Mouse (Mus musculus) midbrain, embryonic 15.5 days (tissue): ENCODE results near the gene Lrmda. TPM values are rescaled to one million over a fixed set of nuclear protein-coding genes. Genes with fewer than 3 reads are reported as not detected.

Source experiments
- ATAC-seq: fragments of 200-750 bp; cut with Nextera tagmentation; replicated peaks from 2 replicates; pipeline ENCODE4 v1.8.0; 2017; ENCODE audit warnings: moderate TSS enrichment
- H3K27ac ChIP-seq: fragments of 300-500 bp; sonication (generic); 2 replicates; pipeline ENCODE4 v1.5.1; 2015; ENCODE audit warnings: mild to moderate bottlenecking, inconsistent platforms
- H3K27me3 ChIP-seq: fragments of 300-500 bp; sonication (generic); replicated peaks from 2 replicates; pipeline ENCODE4 v1.6.1; 2015; ENCODE audit warnings: inconsistent platforms
- H3K36me3 ChIP-seq: fragments of 300-500 bp; sonication (generic); replicated peaks from 2 replicates; pipeline ENCODE4 v1.6.1; 2015; ENCODE audit warnings: inconsistent platforms
- H3K4me1 ChIP-seq: fragments of 300-500 bp; sonication (generic); 2 replicates; pipeline ENCODE4 v1.6.1; 2015; ENCODE audit warnings: inconsistent platforms
- H3K4me2 ChIP-seq: fragments of 300-500 bp; sonication (generic); 2 replicates; pipeline ENCODE4 v1.6.1; 2015; ENCODE audit warnings: inconsistent platforms, mild to moderate bottlenecking, moderate library complexity
- H3K4me3 ChIP-seq: fragments of 300-500 bp; sonication (generic); 2 replicates; pipeline ENCODE4 v1.5.1; 2015; ENCODE audit warnings: mild to moderate bottlenecking, inconsistent platforms
- H3K9ac ChIP-seq: fragments of 300-500 bp; sonication (generic); 2 replicates; pipeline ENCODE4 v1.6.1; 2015; ENCODE audit warnings: mild to moderate bottlenecking, inconsistent platforms
- H3K9me3 ChIP-seq: fragments of 300-500 bp; sonication (generic); 2 replicates; pipeline ENCODE4 v1.6.1; 2016; ENCODE audit warnings: inconsistent platforms
- WGBS: fragments of 180-500 bp; shearing (Covaris S2); methylation state at CpG from one replicate; pipeline ENCODE4 v1.1.7; 2015; ENCODE audit warnings: mixed read lengths; 5-methylcytosine and 5-hydroxymethylcytosine counted together
- polyA plus RNA-seq: library from polyadenylated mRNA; unstranded; fragments of >200 nt; fragmentation: Nextera tagmentation; extraction: Ambion mirVana; gene quantifications from 2 replicates; pipeline ENCODE4 v1.2.1, GENCODE M21; 2015

Gene Lrmda
- polyA plus RNA-seq, 1 experiment from 2014 or later = 0.31 TPM

DNA sequence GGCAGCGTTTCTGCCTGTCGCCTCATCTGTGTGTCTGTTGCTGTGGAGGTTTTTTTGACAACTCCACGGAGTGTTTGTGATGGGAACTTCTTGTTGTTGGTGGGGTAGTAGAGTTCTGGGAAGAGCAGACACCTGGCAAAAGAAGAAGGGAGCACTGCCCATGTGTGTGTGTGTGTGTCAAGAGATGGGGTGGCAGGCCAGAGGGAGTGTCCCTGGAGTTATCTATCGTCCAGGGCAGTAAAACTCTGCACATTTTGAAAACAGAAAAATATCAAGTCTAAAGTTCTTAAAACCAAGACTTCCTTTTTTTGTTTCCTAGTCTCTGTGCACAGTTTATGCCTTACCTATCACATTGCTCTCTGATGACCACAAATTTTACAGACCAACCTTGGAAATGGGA is 165.9 kb downstream of the Lrmda start:
- H3K9ac ChIP-seq = no peak overlapping the region

GRCm38 (mm10) chr14:22190111-22190510 is 170.6 kb downstream of the Lrmda start:
- no peak for ATAC-seq
- no peaks in the 10 kb centered on the region for H3K27me3 ChIP-seq
- 9% methylated on average over 6 of the region's 6 CpGs for WGBS
- no peaks in the 10 kb centered on the region for H3K9me3 ChIP-seq
- no peak overlapping the region for H3K4me3 ChIP-seq
- 0 out of 2 replicates have a peak, but pooled peaks cover 5% of the 10 kb centered on the region for H3K4me1 ChIP-seq
- H3K9ac ChIP-seq = no peak overlapping the region
- H3K4me2 ChIP-seq = no peak overlapping the region
- H3K36me3 ChIP-seq = no peaks in the 10 kb centered on the region
- H3K27ac ChIP-seq = no peak overlapping the region

More for the DNA sequence above, 165.9 kb downstream of the Lrmda start:
- WGBS = 81% methylated on average over 4 of the region's 4 CpGs
- Histone ChIP-seq H3K9me3 (no peaks in the 10 kb centered on the region), H3K4me1 (0 out of 2 replicates have a peak, but pooled peaks cover 5% of the 10 kb centered on the region), H3K4me2 (no peak overlapping the region), H3K4me3 (no peak overlapping the region), H3K27me3 (no peaks in the 10 kb centered on the region), H3K27ac (no peak overlapping the region), H3K36me3 (no peaks in the 10 kb centered on the region)
- no peak for ATAC-seq

DNA sequence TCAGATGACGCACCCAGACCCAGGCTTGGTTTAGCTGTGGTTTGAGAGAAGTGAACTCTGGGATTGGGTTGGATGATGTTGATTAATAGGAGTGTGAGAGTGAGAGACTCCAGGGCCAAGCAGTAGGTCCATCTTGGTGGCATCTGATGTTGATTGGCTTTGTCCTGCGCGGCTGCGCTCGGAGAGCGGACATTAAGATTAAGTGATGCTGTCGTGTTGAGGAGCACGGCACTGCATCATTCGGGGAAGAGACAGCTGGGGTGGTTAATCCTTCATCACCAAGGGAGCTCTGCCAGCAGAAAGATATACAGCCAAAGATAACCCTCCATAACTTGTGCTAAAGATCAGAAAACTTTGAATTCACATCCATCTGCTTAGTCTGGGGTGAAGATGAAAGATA is 172.7 kb downstream of the Lrmda start:
- ATAC-seq = no peak
- Histone ChIP-seq H3K27me3 (no peaks in the 10 kb centered on the region), H3K4me1 (0 out of 2 replicates have a peak, but pooled peaks cover 5% of the 10 kb centered on the region), H3K4me2 (no peak overlapping the region), H3K9ac (no peak overlapping the region), H3K36me3 (no peaks in the 10 kb centered on the region), H3K9me3 (no peaks in the 10 kb centered on the region), H3K4me3 (no peak overlapping the region), H3K27ac (no peak overlapping the region)
- WGBS = 76% methylated on average over 9 of the region's 9 CpGs

GRCm38 (mm10) chr14:22198021-22198420 is 178.5 kb downstream of the Lrmda start:
- H3K9me3 ChIP-seq = no peaks in the 10 kb centered on the region
- no peak overlapping the region for H3K4me3 ChIP-seq
- H3K9ac ChIP-seq = no peak overlapping the region
- H3K4me1 ChIP-seq = no peaks in the 10 kb centered on the region
- ATAC-seq = no peak
- H3K4me2 ChIP-seq = no peak overlapping the region
- H3K36me3 ChIP-seq = no peaks in the 10 kb centered on the region
- WGBS = 74% methylated on average over 11 of the region's 11 CpGs
- H3K27me3 ChIP-seq = no peaks in the 10 kb centered on the region
- H3K27ac ChIP-seq = no peak overlapping the region

GRCm38 (mm10) chr14:22198641-22199425 is 179.3 kb downstream of the Lrmda start:
- Histone ChIP-seq H3K4me1 (no peaks in the 10 kb centered on the region), H3K27me3 (no peaks in the 10 kb centered on the region), H3K9me3 (no peaks in the 10 kb centered on the region), H3K27ac (no peak overlapping the region), H3K4me3 (no peak overlapping the region), H3K4me2 (no peak overlapping the region), H3K36me3 (no peaks in the 10 kb centered on the region), H3K9ac (no peak overlapping the region)
- ATAC-seq = no peak
- WGBS = 79% methylated on average over 12 of the region's 12 CpGs

GRCm38 (mm10) chr14:22201667-22202066 is 182.2 kb downstream of the Lrmda start:
- Histone ChIP-seq H3K4me1 (no peaks in the 10 kb centered on the region), H3K27me3 (no peaks in the 10 kb centered on the region; the same call in 1 of the 2 replicates), H3K36me3 (no peaks in the 10 kb centered on the region), H3K27ac (no peak overlapping the region), H3K4me2 (no peak overlapping the region), H3K9ac (no peak overlapping the region), H3K4me3 (no peak overlapping the region), H3K9me3 (no peaks in the 10 kb centered on the region)
- no peak for ATAC-seq
- 90% methylated on average over 2 of the region's 2 CpGs for WGBS

DNA sequence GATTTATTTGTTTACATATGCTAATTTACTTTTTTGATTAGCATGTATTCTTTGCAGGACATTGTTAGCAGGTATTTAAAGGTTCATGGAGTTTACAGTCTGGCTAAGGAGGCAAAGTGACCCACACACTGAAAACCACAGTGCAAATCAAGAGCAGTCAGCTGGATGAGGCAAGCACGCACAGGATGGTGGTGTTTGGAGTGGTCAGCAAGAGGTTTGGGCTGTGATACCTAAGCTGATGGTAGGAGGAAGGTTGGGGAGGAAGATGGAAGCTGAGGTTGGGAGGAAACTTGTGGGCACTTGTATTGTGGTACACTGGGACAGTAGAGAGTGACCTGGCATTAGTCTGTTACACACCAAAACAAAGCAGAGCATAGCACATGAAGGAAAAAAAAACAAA is 191.1 kb downstream of the Lrmda start:
- Histone ChIP-seq H3K4me1 (0 out of 2 replicates have a peak, but pooled peaks cover 7% of the 10 kb centered on the region), H3K9ac (no peak overlapping the region), H3K9me3 (no peaks in the 10 kb centered on the region), H3K36me3 (no peaks in the 10 kb centered on the region), H3K4me3 (no peak overlapping the region), H3K27ac (no peak overlapping the region), H3K4me2 (no peak overlapping the region), H3K27me3 (no peaks in the 10 kb centered on the region)
- ATAC-seq = no peak
- WGBS = 94% methylated on average over 1 of the region's 1 CpGs

- Histone ChIP-seq H3K36me3 (no peaks in the 10 kb centered on the region), H3K4me1 (0 out of 2 replicates have a peak, but pooled peaks cover 4% of the 10 kb centered on the region), H3K27me3 (no peaks in the 10 kb centered on the region), H3K9me3 (peaks cover 4% of the 10 kb centered on the region; the same call in 1 of the 2 replicates), H3K4me3 (no peak overlapping the region), H3K9ac (no peak overlapping the region), H3K27ac (no peak overlapping the region), H3K4me2 (no peak overlapping the region)
- no peak for ATAC-seq
- WGBS = 91% methylated on average over 4 of the region's 4 CpGs
These were observed 198.7 kb downstream of the Lrmda start for GRCm38 (mm10) chr14:22218183-22218582.

DNA sequence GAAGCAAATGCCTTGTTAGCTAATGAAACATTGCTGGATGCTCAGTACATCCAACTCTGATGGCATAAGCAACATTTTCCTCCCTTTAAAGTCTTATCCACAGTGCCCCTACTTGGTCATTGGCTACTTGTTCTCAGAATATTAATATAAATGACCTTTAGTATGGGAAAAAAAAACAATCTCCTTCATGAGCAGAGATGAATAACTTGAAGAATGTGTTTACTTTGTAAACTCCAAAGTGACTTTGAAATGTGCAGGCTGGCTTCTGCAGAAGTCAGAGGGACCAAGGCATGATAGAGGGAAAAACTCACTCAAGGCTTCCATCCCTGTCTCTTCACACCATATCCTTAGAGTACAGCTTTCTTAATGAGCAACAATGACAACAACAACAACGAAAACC is 202.5 kb downstream of the Lrmda start:
- H3K36me3 ChIP-seq = no peaks in the 10 kb centered on the region
- WGBS = 89% methylated on average over 1 of the region's 1 CpGs

GRCm38 (mm10) chr14:22222574-22222973 is 203.1 kb downstream of the Lrmda start:
- Histone ChIP-seq H3K4me1 (no peaks in the 10 kb centered on the region), H3K27ac (no peak overlapping the region), H3K36me3 (no peaks in the 10 kb centered on the region), H3K27me3 (no peaks in the 10 kb centered on the region), H3K9ac (no peak overlapping the region), H3K9me3 (peaks cover 4% of the 10 kb centered on the region; the same call in 1 of the 2 replicates), H3K4me2 (no peak overlapping the region), H3K4me3 (no peak overlapping the region)
- WGBS = 90% methylated on average over 3 of the region's 3 CpGs
- ATAC-seq = no peak

More for the DNA sequence above, 202.5 kb downstream of the Lrmda start:
- no peaks in the 10 kb centered on the region for H3K27me3 ChIP-seq
- H3K27ac ChIP-seq = no peak overlapping the region
- H3K9ac ChIP-seq = no peak overlapping the region
- H3K4me1 ChIP-seq = no peaks in the 10 kb centered on the region
- no peak overlapping the region for H3K4me3 ChIP-seq
- H3K4me2 ChIP-seq = no peak overlapping the region
- ATAC-seq = no peak
- H3K9me3 ChIP-seq = peaks cover 4% of the 10 kb centered on the region; the same call in 1 of the 2 replicates

- Histone ChIP-seq H3K36me3 (no peaks in the 10 kb centered on the region), H3K4me2 (no peak overlapping the region), H3K4me3 (no peak overlapping the region), H3K9ac (no peak overlapping the region), H3K9me3 (no peaks in the 10 kb centered on the region), H3K27ac (no peak overlapping the region), H3K4me1 (no peaks in the 10 kb centered on the region), H3K27me3 (no peaks in the 10 kb centered on the region)
- no peak for ATAC-seq
- 88% methylated on average over 2 of the region's 2 CpGs for WGBS
These were observed 206.7 kb downstream of the Lrmda start for GRCm38 (mm10) chr14:22226205-22226604.

- Histone ChIP-seq H3K27ac (no peak overlapping the region), H3K4me1 (no peaks in the 10 kb centered on the region), H3K9ac (no peak overlapping the region), H3K4me3 (no peak overlapping the region), H3K27me3 (no peaks in the 10 kb centered on the region), H3K9me3 (no peaks in the 10 kb centered on the region), H3K36me3 (no peaks in the 10 kb centered on the region), H3K4me2 (no peak overlapping the region)
- ATAC-seq = no peak
- WGBS = 91% methylated on average over 7 of the region's 7 CpGs
These were observed 208.9 kb downstream of the Lrmda start for GRCm38 (mm10) chr14:22228253-22228968.
